Mouse (Mus musculus) liver, embryonic 14.5 days (tissue): ENCODE results near the gene Fbxl16. TPM values are rescaled to one million over a fixed set of nuclear protein-coding genes. Genes with fewer than 3 reads are reported as not detected.
"Not testable (repeated sequence)": the region's sequence is repeated elsewhere in the genome, so short reads cannot be mapped to it uniquely, and the experiment has no call there.

ENCODE experiments used
- ATAC-seq: fragments of 200-750 bp; cut with Nextera tagmentation; 2 replicates; pipeline ENCODE4 v1.8.0; 2017; ENCODE audit warnings: moderate number of reproducible peaks, mild to moderate bottlenecking, moderate library complexity; ENCODE audit not compliant: insufficient read depth
- DNase-seq, 3 experiments: peaks; one replicate each; pipeline ENCODE4 v3.0.0-alpha.2; 2012 to 2013; ENCODE audit warnings: low read depth in 3 of 3, low spot score in 3 of 3
- H3K27ac ChIP-seq: fragments of 300-500 bp; sonication (generic); 2 replicates; pipeline ENCODE4 v1.5.1; 2014; ENCODE audit warnings: moderate library complexity, mild to moderate bottlenecking, control low read depth, inconsistent platforms
- H3K27me3 ChIP-seq: fragments of 300-500 bp; sonication (generic); 2 replicates; pipeline ENCODE4 v1.6.1; 2014; ENCODE audit warnings: mild to moderate bottlenecking, low read length, moderate library complexity; ENCODE audit not compliant: control insufficient read depth, insufficient read depth
- H3K36me3 ChIP-seq: fragments of 300-500 bp; sonication (generic); replicated peaks from 2 replicates; pipeline ENCODE4 v1.6.1; 2014; ENCODE audit warnings: low read depth; ENCODE audit not compliant: control insufficient read depth, insufficient read depth
- H3K4me1 ChIP-seq, 2 experiments: fragments of 200-500 bp in 1 of 2; fragments of 300-500 bp in 1 of 2; sonication (generic) in 1 of 2; replicated peaks; 2 replicates each; pipeline ENCODE4 v1.6.1; 2012 to 2014; ENCODE audit warnings: antibody characterized with exemption in 1 of 2, inconsistent platforms in 1 of 2, low read length in 1 of 2; ENCODE audit not compliant: control insufficient read depth in 2 of 2, insufficient read depth in 2 of 2
- H3K4me2 ChIP-seq: fragments of 300-500 bp; sonication (generic); 2 replicates; pipeline ENCODE4 v1.6.1; 2014; ENCODE audit warnings: low read depth, mild to moderate bottlenecking, control low read depth, moderate library complexity
- H3K4me3 ChIP-seq, 2 experiments: fragments of 200-500 bp in 1 of 2; fragments of 300-500 bp in 1 of 2; sonication (generic) in 1 of 2; 2 replicates each; pipeline ENCODE4 v1.5.1; 2012 to 2014; ENCODE audit warnings: low read depth in 2 of 2, low read length in 2 of 2, mild to moderate bottlenecking in 2 of 2, control low read depth in 1 of 2, inconsistent platforms in 1 of 2, moderate library complexity in 1 of 2; ENCODE audit not compliant: insufficient read depth in 1 of 2
- H3K9ac ChIP-seq: fragments of 300-500 bp; sonication (generic); replicated peaks from 2 replicates; pipeline ENCODE4 v1.6.1; 2014; ENCODE audit warnings: mild to moderate bottlenecking, control low read depth, moderate library complexity
- H3K9me3 ChIP-seq: fragments of 300-500 bp; sonication (generic); 2 replicates; pipeline ENCODE4 v1.6.1; 2016; ENCODE audit warnings: low read length, mixed read lengths; ENCODE audit not compliant: control insufficient read depth
- CTCF ChIP-seq: IDR thresholded peaks from 2 replicates; pipeline ENCODE4 v1.5.1; 2016; ENCODE audit warnings: antibody characterized with exemption, low read depth, control low read depth
- EP300 ChIP-seq: IDR thresholded peaks from 2 replicates; pipeline ENCODE4 v1.6.1; 2016; ENCODE audit warnings: antibody characterized with exemption, low read depth
- WGBS: fragments of 180-500 bp; shearing (Covaris S2); extraction: QIAGEN DNeasy Blood & Tissue Kit; methylation state at CpG from one replicate; pipeline ENCODE4 v1.1.7; 2014; ENCODE audit not compliant: insufficient replicate concordance; 5-methylcytosine and 5-hydroxymethylcytosine counted together
- polyA plus RNA-seq, 2 experiments: library from polyadenylated mRNA; depleted of rRNA in 1 of 2; stranded (reverse) in 1 of 2; unstranded in 1 of 2; fragments of >200 nt; fragmentation: Nextera tagmentation in 1 of 2; extraction: Ambion mirVana in 1 of 2; gene quantifications; 2 replicates each; pipeline versions ENCODE4 v1.2.1 to v1.2.3; 2012 to 2014

Fbxl16 gene
- polyA plus RNA-seq, 2 experiments, result 0.04 TPM; not detected in 1

DNA sequence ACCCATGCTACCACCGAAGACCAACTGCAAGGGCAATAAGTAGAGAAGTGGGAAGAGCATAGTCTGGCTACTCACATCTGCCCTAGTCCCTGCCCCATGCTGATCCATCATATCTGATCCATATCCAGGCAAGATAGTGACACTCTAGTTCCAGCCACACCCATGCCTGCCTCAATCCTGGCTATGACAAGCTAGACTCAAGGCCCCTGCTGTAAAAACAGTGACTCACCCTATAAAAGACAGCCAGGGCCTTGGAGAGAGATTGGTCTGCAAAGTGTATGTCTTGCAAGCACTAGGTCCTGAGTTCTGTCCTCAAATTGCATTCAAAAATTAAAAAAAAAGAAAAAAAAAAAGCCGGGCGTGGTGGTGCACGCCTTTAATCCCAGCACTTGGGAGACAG is 2.4 kb upstream of the Fbxl16 start:
- Histone ChIP-seq H3K9ac (no peak overlapping the region), H3K27me3 (peaks cover 32% of the 10 kb centered on the region), H3K4me1 (no peaks in the 10 kb centered on the region), H3K4me3 (no peak overlapping the region), H3K4me2 (no peak overlapping the region), H3K36me3 (no peaks in the 10 kb centered on the region), H3K27ac (no peak overlapping the region), H3K9me3 (no peaks in the 10 kb centered on the region)
- no peak for TF ChIP-seq EP300
- no peak for TF ChIP-seq CTCF
- DNase-seq (no peak), ATAC-seq (no peak)
- 72% methylated on average over 4 of the region's 4 CpGs for WGBS

DNA sequence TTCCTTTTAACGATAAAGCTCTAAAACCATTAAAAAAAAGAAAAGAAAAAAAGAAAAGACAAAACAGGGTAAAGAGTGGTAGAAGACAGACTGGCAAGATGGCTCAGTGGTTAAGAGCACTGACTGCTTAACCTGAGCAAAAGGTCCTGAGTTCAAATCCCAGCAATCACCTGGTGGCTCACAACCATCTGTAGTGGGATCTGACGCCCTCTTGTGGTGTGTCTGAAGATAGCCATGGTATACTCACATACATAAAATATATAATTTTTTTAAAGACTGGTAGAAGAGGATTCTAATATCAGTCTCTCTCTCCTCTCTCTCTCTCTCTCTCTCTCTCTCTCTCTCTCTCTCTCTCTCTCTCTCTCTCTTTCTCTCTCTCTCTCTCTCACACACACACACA is 1.4 kb upstream of the Fbxl16 start:
- DNase-seq, H3K4me2 ChIP-seq, ATAC-seq, H3K9me3 ChIP-seq, H3K27ac ChIP-seq, H3K4me1 ChIP-seq, H3K4me3 ChIP-seq, H3K36me3 ChIP-seq, H3K9ac ChIP-seq: not testable (repeated sequence)
- peaks cover 40% of the 10 kb centered on the region for H3K27me3 ChIP-seq
- WGBS, result 29% methylated on average over 2 of the region's 2 CpGs
- TF ChIP-seq CTCF, result peak; percentile 21; the same call in 1 of the 2 replicates

DNA sequence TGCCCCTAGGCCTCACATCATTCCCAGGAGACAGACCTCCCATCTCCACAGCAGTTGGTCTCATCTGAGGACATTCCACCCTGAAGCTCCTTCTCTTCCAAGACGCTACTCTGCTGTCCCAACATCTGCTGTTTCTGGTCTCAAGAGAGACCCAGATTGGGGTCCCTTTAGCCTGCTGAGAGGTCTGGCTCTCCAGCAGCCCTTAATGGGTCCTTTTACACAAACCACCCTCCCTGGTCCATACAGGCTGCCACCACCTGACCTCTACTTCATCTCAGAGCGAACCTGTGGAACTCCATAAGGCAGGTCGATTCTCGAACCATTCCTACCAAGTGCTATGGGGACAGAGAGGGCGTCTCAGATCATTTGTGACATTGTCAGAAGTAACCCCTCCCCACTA is 857 bp upstream of the Fbxl16 start:
- no peak overlapping the region for H3K9ac ChIP-seq
- no peaks in the 10 kb centered on the region for H3K4me1 ChIP-seq
- no peak overlapping the region for H3K27ac ChIP-seq
- peaks cover 43% of the 10 kb centered on the region for H3K27me3 ChIP-seq
- TF ChIP-seq EP300 (no peak), CTCF (no peak)
- 29% methylated on average over 5 of the region's 5 CpGs for whole genome bisulfite sequencing
- H3K9me3 ChIP-seq, result no peaks in the 10 kb centered on the region
- H3K4me3 ChIP-seq, result no peak overlapping the region
- no peak for ATAC-seq
- no peak for DNase-seq
- H3K36me3 ChIP-seq, result no peaks in the 10 kb centered on the region
- H3K4me2 ChIP-seq, result no peak overlapping the region

DNA sequence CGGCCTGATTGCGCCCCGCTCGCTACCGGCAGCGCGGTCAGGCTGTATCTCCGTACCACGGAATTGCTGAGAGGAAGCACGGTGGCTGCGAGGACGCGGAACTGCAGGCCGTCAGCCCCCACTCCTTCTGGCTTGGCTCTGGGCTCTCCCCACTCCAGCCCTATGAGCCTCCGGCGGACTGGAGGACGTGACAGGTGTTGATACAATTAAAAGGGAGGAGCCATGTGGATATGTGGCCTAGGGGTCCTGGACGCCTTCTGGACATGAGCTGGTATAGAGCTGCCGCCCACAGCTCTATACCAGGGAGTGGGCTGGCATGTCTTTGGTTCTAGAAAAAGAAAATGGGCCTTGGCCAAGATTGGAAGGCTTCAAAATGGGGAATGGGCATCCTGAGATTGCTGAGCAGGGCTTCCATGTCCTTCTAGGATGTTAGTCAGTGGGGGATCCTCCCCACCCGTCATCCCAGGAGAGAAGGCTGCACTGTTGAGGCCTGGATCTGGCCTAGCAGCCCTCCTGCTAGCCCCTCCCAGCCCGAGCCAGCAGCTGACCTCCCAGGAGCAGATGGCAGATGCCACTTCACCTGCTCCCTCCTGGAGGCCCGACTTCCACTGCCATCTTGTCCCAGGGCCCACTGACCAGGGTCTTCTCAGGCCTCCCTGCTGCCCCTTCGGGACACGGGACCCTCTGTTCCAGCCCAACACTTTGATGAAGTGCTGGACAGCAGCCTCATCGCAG is 888 bp downstream of the Fbxl16 start:
- Histone ChIP-seq H3K4me3 (peak overlapping the region; percentile 15 to 53; a peak in 3 of 4 replicates), H3K4me1 (no peaks in the 10 kb centered on the region), H3K27ac (no peak overlapping the region), H3K9me3 (no peaks in the 10 kb centered on the region), H3K36me3 (no peaks in the 10 kb centered on the region), H3K9ac (no peak overlapping the region), H3K27me3 (peaks cover 43% of the 10 kb centered on the region), H3K4me2 (peak overlapping the region; percentile 61)
- ATAC-seq (no peak), DNase-seq (no peak)
- WGBS, result 10% methylated on average over 25 of the region's 25 CpGs
- no peak for TF ChIP-seq CTCF
- no peak for TF ChIP-seq EP300

DNA sequence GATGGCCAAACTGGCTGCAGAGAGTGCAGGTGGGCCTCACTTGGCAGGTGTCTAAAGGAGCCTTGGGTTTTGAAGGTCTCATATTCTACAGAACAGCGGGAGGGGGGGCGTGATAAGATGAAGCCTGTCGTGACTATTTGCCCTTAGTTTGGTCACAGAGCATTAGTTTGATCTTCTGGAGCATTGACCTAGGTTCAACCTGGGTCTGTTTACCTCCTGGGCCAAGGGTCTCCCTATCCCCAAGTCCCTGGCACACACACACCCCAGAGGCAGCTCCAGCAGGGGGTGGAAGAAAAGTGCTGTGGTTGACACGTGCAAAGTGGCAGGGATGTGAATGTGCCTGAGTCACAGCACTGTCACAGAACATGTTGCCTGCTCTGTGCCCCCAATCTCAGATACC is 2.0 kb downstream of the Fbxl16 start:
- TF ChIP-seq EP300, result no peak
- no peak for DNase-seq
- Histone ChIP-seq H3K4me1 (no peaks in the 10 kb centered on the region), H3K9me3 (no peaks in the 10 kb centered on the region), H3K4me3 (no peak overlapping the region), H3K36me3 (no peaks in the 10 kb centered on the region), H3K27ac (no peak overlapping the region), H3K4me2 (no peak overlapping the region), H3K9ac (no peak overlapping the region), H3K27me3 (peaks cover 43% of the 10 kb centered on the region)
- no peak for ATAC-seq
- WGBS, result 45% methylated on average over 4 of the region's 4 CpGs
